Mouse (Mus musculus): ENCODE results near the gene Gal3st1. TPM values are rescaled to one million over a fixed set of nuclear protein-coding genes. Genes with fewer than 3 reads are reported as not detected.

Gal3st1 gene
- polyA plus RNA-seq, 1 experiment from 2014 or later: 30.6 TPM

- no peaks in the 10 kb centered on the region for H3K9me3 ChIP-seq (ENCODE audit: control insufficient read depth)
- no peak overlapping the region for H3K4me2 ChIP-seq (replicated peaks; ENCODE audit: low read depth)
- peaks cover 4% of the 10 kb centered on the region; the same call in 1 of the 2 replicates for H3K36me3 ChIP-seq (ENCODE audit: control insufficient read depth, insufficient read depth)
- no peak overlapping the region for H3K27ac ChIP-seq (ENCODE audit: low read depth, low read length)
- ATAC-seq: no peak
- WGBS: 78% methylated on average over 3 of the region's 3 CpGs
- no peak overlapping the region for H3K9ac ChIP-seq (ENCODE audit: low read depth, low read length)
- TF ChIP-seq CTCF (IDR thresholded peaks at IDR 0.05; ENCODE audit: low read depth): no peak
- no peak overlapping the region for H3K4me3 ChIP-seq (ENCODE audit: low read depth, low read length)
- H3K27me3 ChIP-seq (replicated peaks; ENCODE audit: control insufficient read depth, insufficient read depth, low read length): no peaks in the 10 kb centered on the region
- no peaks in the 10 kb centered on the region for H3K4me1 ChIP-seq (replicated peaks; ENCODE audit: control insufficient read depth, insufficient read depth, low read length)
Measured at GRCm38 (mm10) chr11:3989748-3990147, 6.3 kb downstream of the Gal3st1 start.

- Histone ChIP-seq H3K4me1 (replicated peaks; ENCODE audit: control insufficient read depth, insufficient read depth, low read length) (no peaks in the 10 kb centered on the region), H3K27ac (ENCODE audit: low read depth, low read length) (no peak overlapping the region), H3K9ac (ENCODE audit: low read depth, low read length) (no peak overlapping the region), H3K9me3 (ENCODE audit: control insufficient read depth) (no peaks in the 10 kb centered on the region), H3K4me3 (ENCODE audit: low read depth, low read length) (no peak overlapping the region), H3K36me3 (ENCODE audit: control insufficient read depth, insufficient read depth) (peaks cover 16% of the 10 kb centered on the region; the same call in 1 of the 2 replicates), H3K4me2 (replicated peaks; ENCODE audit: low read depth) (no peak overlapping the region), H3K27me3 (replicated peaks; ENCODE audit: control insufficient read depth, insufficient read depth, low read length) (0 out of 2 replicates have a peak, but pooled peaks cover 5% of the 10 kb centered on the region)
- TF ChIP-seq CTCF (IDR thresholded peaks at IDR 0.05; ENCODE audit: low read depth): no peak
- ATAC-seq: no peak
- WGBS: 65% methylated on average over 6 of the region's 6 CpGs
Measured at GRCm38 (mm10) chr11:3993132-3993531, 9.7 kb downstream of the Gal3st1 start.

GRCm38 (mm10) chr11:3993914-3994313, 10.5 kb downstream of the Gal3st1 start:
- no peak overlapping the region for H3K27ac ChIP-seq (ENCODE audit: low read depth, low read length)
- no peak for TF ChIP-seq CTCF (IDR thresholded peaks at IDR 0.05; ENCODE audit: low read depth)
- ATAC-seq: no peak
- H3K36me3 ChIP-seq (ENCODE audit: control insufficient read depth, insufficient read depth): peaks cover 22% of the 10 kb centered on the region; the same call in 1 of the 2 replicates
- no peak overlapping the region for H3K4me2 ChIP-seq (replicated peaks; ENCODE audit: low read depth)
- H3K27me3 ChIP-seq (replicated peaks; ENCODE audit: control insufficient read depth, insufficient read depth, low read length): 0 out of 2 replicates have a peak, but pooled peaks cover 9% of the 10 kb centered on the region
- H3K4me1 ChIP-seq (replicated peaks; ENCODE audit: control insufficient read depth, insufficient read depth, low read length): no peaks in the 10 kb centered on the region
- no peak overlapping the region for H3K9ac ChIP-seq (ENCODE audit: low read depth, low read length)
- no peaks in the 10 kb centered on the region for H3K9me3 ChIP-seq (ENCODE audit: control insufficient read depth)
- H3K4me3 ChIP-seq (ENCODE audit: low read depth, low read length): no peak overlapping the region
- WGBS: 88% methylated on average over 6 of the region's 6 CpGs

GRCm38 (mm10) chr11:3995511-3995910, 12.1 kb downstream of the Gal3st1 start:
- 0 out of 2 replicates have a peak, but pooled peaks cover 9% of the 10 kb centered on the region for H3K27me3 ChIP-seq (replicated peaks; ENCODE audit: control insufficient read depth, insufficient read depth, low read length)
- no peaks in the 10 kb centered on the region for H3K9me3 ChIP-seq (ENCODE audit: control insufficient read depth)
- H3K27ac ChIP-seq (ENCODE audit: low read depth, low read length): no peak overlapping the region
- no peak overlapping the region for H3K4me2 ChIP-seq (replicated peaks; ENCODE audit: low read depth)
- peaks cover 22% of the 10 kb centered on the region; the same call in 1 of the 2 replicates for H3K36me3 ChIP-seq (ENCODE audit: control insufficient read depth, insufficient read depth)
- no peak for TF ChIP-seq CTCF (IDR thresholded peaks at IDR 0.05; ENCODE audit: low read depth)
- no peak overlapping the region for H3K9ac ChIP-seq (ENCODE audit: low read depth, low read length)
- H3K4me3 ChIP-seq (ENCODE audit: low read depth, low read length): no peak overlapping the region
- ATAC-seq: no peak
- WGBS: 88% methylated on average over 5 of the region's 5 CpGs
- H3K4me1 ChIP-seq (replicated peaks; ENCODE audit: control insufficient read depth, insufficient read depth, low read length): no peaks in the 10 kb centered on the region

GRCm38 (mm10) chr11:3996840-3997239, 13.4 kb downstream of the Gal3st1 start:
- Histone ChIP-seq H3K27ac (ENCODE audit: low read depth, low read length) (no peak overlapping the region), H3K36me3 (ENCODE audit: control insufficient read depth, insufficient read depth) (peaks cover 18% of the 10 kb centered on the region; the same call in 1 of the 2 replicates), H3K4me1 (replicated peaks; ENCODE audit: control insufficient read depth, insufficient read depth, low read length) (no peaks in the 10 kb centered on the region), H3K4me3 (ENCODE audit: low read depth, low read length) (no peak overlapping the region), H3K27me3 (replicated peaks; ENCODE audit: control insufficient read depth, insufficient read depth, low read length) (0 out of 2 replicates have a peak, but pooled peaks cover 9% of the 10 kb centered on the region), H3K9me3 (ENCODE audit: control insufficient read depth) (no peaks in the 10 kb centered on the region), H3K4me2 (replicated peaks; ENCODE audit: low read depth) (no peak overlapping the region), H3K9ac (ENCODE audit: low read depth, low read length) (no peak overlapping the region)
- no peak for TF ChIP-seq CTCF (IDR thresholded peaks at IDR 0.05; ENCODE audit: low read depth)
- no peak for ATAC-seq
- WGBS: 86% methylated on average over 3 of the region's 3 CpGs

GRCm38 (mm10) chr11:3997978-3998720, 14.7 kb downstream of the Gal3st1 start:
- no peak for TF ChIP-seq CTCF (IDR thresholded peaks at IDR 0.05; ENCODE audit: low read depth)
- Histone ChIP-seq H3K4me1 (replicated peaks; ENCODE audit: control insufficient read depth, insufficient read depth, low read length) (no peaks in the 10 kb centered on the region), H3K4me2 (replicated peaks; ENCODE audit: low read depth) (peak overlapping the region; percentile 24), H3K9me3 (ENCODE audit: control insufficient read depth) (no peaks in the 10 kb centered on the region), H3K9ac (ENCODE audit: low read depth, low read length) (no peak overlapping the region), H3K4me3 (ENCODE audit: low read depth, low read length) (no peak overlapping the region), H3K27me3 (replicated peaks; ENCODE audit: control insufficient read depth, insufficient read depth, low read length) (0 out of 2 replicates have a peak, but pooled peaks cover 9% of the 10 kb centered on the region), H3K27ac (ENCODE audit: low read depth, low read length) (no peak overlapping the region), H3K36me3 (ENCODE audit: control insufficient read depth, insufficient read depth) (peaks cover 18% of the 10 kb centered on the region; the same call in 1 of the 2 replicates)
- no peak for ATAC-seq
- 37% methylated on average over 66 of the region's 66 CpGs for WGBS
